In the genomic region with DNA sequence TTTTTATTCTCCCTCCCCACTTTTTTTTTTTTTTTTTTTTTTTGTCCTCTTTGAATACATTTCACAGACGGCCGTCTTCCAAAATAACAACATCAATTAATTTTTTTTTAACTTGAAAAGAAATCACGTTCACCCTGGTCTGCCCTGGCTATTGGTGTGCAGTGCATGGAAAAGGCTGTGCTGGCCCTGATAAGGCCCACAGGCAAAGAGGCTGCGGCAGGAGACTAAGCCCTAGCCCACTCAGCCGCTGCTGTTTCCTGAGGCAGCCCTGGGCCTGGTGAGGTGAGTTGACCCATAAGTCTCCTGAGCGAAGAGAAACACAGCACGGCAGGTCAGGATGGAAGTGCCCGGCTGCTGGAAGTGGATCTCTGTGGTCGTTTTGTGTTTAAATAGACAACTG, we compare ENCODE assay signal across 12 mouse cellular contexts.
"Had no signal": no experiment of that assay in that cellular context is flagged by ENCODE, and none has a peak within 500 bp of the region (broad histone marks: within the 10 kb centered on the region; RNA-seq: fewer than 3 reads in every experiment).

No protein-coding gene starts in this region.

- H3K4me3 ChIP-seq: layer of hippocampus, adult 2 months; limb, embryonic 13.5 days; midbrain, embryonic 15.5 days; neural tube, embryonic 13.5 days had no signal

- H3K9ac ChIP-seq: limb, embryonic 13.5 days; liver, embryonic 14.5 days; midbrain, embryonic 15.5 days; neural tube, embryonic 13.5 days had no signal

- H3K27ac ChIP-seq: kidney, postnatal 0 days; layer of hippocampus, adult 2 months; limb, embryonic 13.5 days; liver, embryonic 14.5 days; midbrain, embryonic 15.5 days; neural tube, embryonic 13.5 days had no signal

- H3K36me3 ChIP-seq: limb, embryonic 13.5 days; midbrain, embryonic 15.5 days had no signal

- H3K27me3 ChIP-seq: limb, embryonic 13.5 days; midbrain, embryonic 15.5 days; neural tube, embryonic 13.5 days had no signal

- H3K9me3 ChIP-seq: limb, embryonic 13.5 days; midbrain, embryonic 15.5 days; neural tube, embryonic 13.5 days had no signal

- H3K4me1 ChIP-seq: limb, embryonic 13.5 days had no signal

- ATAC-seq: midbrain, embryonic 15.5 days had no signal

- H3K4me2 ChIP-seq: limb, embryonic 13.5 days; midbrain, embryonic 15.5 days; neural tube, embryonic 13.5 days had no signal

- DNase-seq: kidney, adult 9 months; kidney, postnatal 36 days; left cerebral cortex, postnatal 4 days; lung, adult 18-20 months; right cerebral cortex, postnatal 14 days; thymus, postnatal 36 days had no signal
